ENCODE assay signal across 22 mouse cellular contexts in genomic region chr2:132243370-132243769, GRCm38 (mm10).
"Had no signal": no experiment of that assay in that cellular context is flagged by ENCODE, and none has a peak within 500 bp of the region (broad histone marks: within the 10 kb centered on the region; RNA-seq: fewer than 3 reads in every experiment).

No protein-coding gene starts in this region.

- H3K27me3 ChIP-seq: liver, embryonic 13.5 days; liver, embryonic 15.5 days; lung, embryonic 15.5 days; megakaryocyte, embryonic 14.5 days; midbrain, embryonic 13.5 days; midbrain, embryonic 15.5 days; neural tube, embryonic 13.5 days; neural tube, embryonic 15.5 days; stomach, embryonic 15.5 days had no signal

- H3K9ac ChIP-seq: liver, embryonic 13.5 days; liver, embryonic 15.5 days; liver, postnatal 0 days; lung, embryonic 15.5 days; midbrain, embryonic 13.5 days; midbrain, embryonic 15.5 days; neural tube, embryonic 13.5 days; neural tube, embryonic 15.5 days; stomach, embryonic 15.5 days had no signal

- DNase-seq: liver, embryonic 13.5 days; liver, postnatal 0 days; lung, adult 2 months; lung, postnatal 14 days; lung, postnatal 36 days; retina, postnatal 1 day; right cerebral cortex, adult 18-20 months; thymus, adult 2 months; thymus, postnatal 25 days; thymus, postnatal 4 days had no signal

- H3K9me3 ChIP-seq: liver, embryonic 13.5 days; liver, embryonic 15.5 days; lung, embryonic 15.5 days; megakaryocyte, embryonic 14.5 days; midbrain, embryonic 13.5 days; midbrain, embryonic 15.5 days; neural tube, embryonic 13.5 days; neural tube, embryonic 15.5 days; stomach, embryonic 15.5 days had no signal

- H3K4me3 ChIP-seq: liver, embryonic 13.5 days; liver, embryonic 15.5 days; lung, embryonic 15.5 days; megakaryocyte, embryonic 14.5 days; midbrain, embryonic 13.5 days; midbrain, embryonic 15.5 days; myocyte; neural tube, embryonic 13.5 days; neural tube, embryonic 15.5 days; stomach, embryonic 15.5 days had no signal

- ATAC-seq: liver, postnatal 0 days; lung, postnatal 0 days; midbrain, embryonic 13.5 days; midbrain, embryonic 15.5 days had no signal

- H3K27ac ChIP-seq: liver, embryonic 13.5 days; liver, embryonic 15.5 days; lung, embryonic 15.5 days; midbrain, embryonic 13.5 days; midbrain, embryonic 15.5 days; neural tube, embryonic 13.5 days; neural tube, embryonic 15.5 days; stomach, embryonic 15.5 days; stomach, postnatal 0 days had no signal

- H3K4me2 ChIP-seq: liver, embryonic 13.5 days; liver, embryonic 15.5 days; lung, embryonic 15.5 days; midbrain, embryonic 11.5 days; midbrain, embryonic 13.5 days; midbrain, embryonic 15.5 days; neural tube, embryonic 13.5 days; neural tube, embryonic 15.5 days; stomach, embryonic 15.5 days had no signal
